Mouse (Mus musculus): Measurements from ENCODE around the gene St6gal1.

DNA sequence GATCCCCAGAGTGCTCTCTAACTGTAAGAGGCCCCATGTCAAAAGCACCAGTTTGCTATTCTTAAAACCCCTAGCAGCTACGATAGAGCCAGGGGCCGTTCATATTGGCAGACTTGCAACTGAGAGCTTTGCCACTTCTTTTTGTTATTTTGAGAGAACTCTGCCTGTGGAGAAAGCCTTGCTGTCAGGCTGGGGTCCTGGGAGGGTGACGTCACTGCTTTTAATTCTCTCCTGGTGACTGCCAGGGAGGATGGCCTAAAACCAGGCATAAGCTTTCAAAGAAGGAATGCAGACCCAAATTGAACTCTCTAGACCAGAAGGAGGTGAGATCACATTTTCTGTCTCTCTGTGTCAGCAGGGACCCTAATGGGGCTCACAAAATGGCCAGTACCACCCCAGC is 99.4 kb downstream of the St6gal1 start:
- TF ChIP-seq ZNF384 (IDR thresholded peaks at IDR 0.05; ENCODE audit: low read depth, low read length) (no peak), ZC3H11A (IDR thresholded peaks at IDR 0.05; ENCODE audit: borderline replicate concordance, low read depth, low read length) (no peak), CHD2 (IDR thresholded peaks at IDR 0.05; ENCODE audit: low read depth, low read length) (no peak), HCFC1 (IDR thresholded peaks at IDR 0.05; ENCODE audit: borderline replicate concordance, insufficient read depth, low read length) (no peak), MAFK (IDR thresholded peaks at IDR 0.05; ENCODE audit: insufficient read depth, low read depth, low read length) (no peak)
